Mouse (Mus musculus) neural tube, embryonic 14.5 days (tissue): ENCODE measurements around the gene Prkar2b. TPM values are rescaled to one million over a fixed set of nuclear protein-coding genes. Genes with fewer than 3 reads are reported as not detected.

Source experiments
- ATAC-seq: fragments of 200-750 bp; cut with Nextera tagmentation; 2 replicates; pipeline ENCODE4 v1.8.0; 2017; ENCODE audit warnings: low read depth, mild to moderate bottlenecking, moderate TSS enrichment, moderate library complexity
- H3K27ac ChIP-seq: fragments of 300-500 bp; sonication (generic); 2 replicates; pipeline ENCODE4 v1.5.1; 2014; ENCODE audit warnings: low read depth, mild to moderate bottlenecking, control low read depth, low read length, moderate library complexity, mixed read lengths
- H3K27me3 ChIP-seq: fragments of 300-500 bp; sonication (generic); 2 replicates; pipeline ENCODE4 v1.6.1; 2014; ENCODE audit warnings: low read length; ENCODE audit not compliant: control insufficient read depth, insufficient read depth
- H3K36me3 ChIP-seq: fragments of 300-500 bp; sonication (generic); 2 replicates; pipeline ENCODE4 v1.6.1; 2014; ENCODE audit warnings: low read length, mixed read lengths; ENCODE audit not compliant: control insufficient read depth, insufficient read depth
- H3K4me1 ChIP-seq: fragments of 300-500 bp; sonication (generic); 2 replicates; pipeline ENCODE4 v1.6.1; 2014; ENCODE audit warnings: low read length; ENCODE audit not compliant: control insufficient read depth, insufficient read depth
- H3K4me2 ChIP-seq: fragments of 300-500 bp; sonication (generic); 2 replicates; pipeline ENCODE4 v1.6.1; 2014; ENCODE audit warnings: mild to moderate bottlenecking, low read depth, low read length, control low read depth
- H3K4me3 ChIP-seq: fragments of 300-500 bp; sonication (generic); 2 replicates; pipeline ENCODE4 v1.5.1; 2014; ENCODE audit warnings: low read depth, low read length, control low read depth, mixed read lengths
- H3K9ac ChIP-seq: fragments of 300-500 bp; sonication (generic); replicated peaks from 2 replicates; pipeline ENCODE4 v1.6.1; 2014; ENCODE audit warnings: low read depth, mild to moderate bottlenecking, control low read depth, low read length, mixed read lengths
- H3K9me3 ChIP-seq: fragments of 300-500 bp; sonication (generic); 2 replicates; pipeline ENCODE4 v1.6.1; 2016; ENCODE audit warnings: low read length; ENCODE audit not compliant: control insufficient read depth
- WGBS: fragments of 180-500 bp; shearing (Covaris S2); extraction: QIAGEN DNeasy Blood & Tissue Kit; methylation state at CpG from one replicate; pipeline ENCODE4 v1.1.7; 2014; 5-methylcytosine and 5-hydroxymethylcytosine counted together
- polyA plus RNA-seq: library from polyadenylated mRNA; unstranded; fragments of >200 nt; fragmentation: Nextera tagmentation; extraction: Ambion mirVana; gene quantifications from 2 replicates; pipeline ENCODE4 v1.2.1, GENCODE M21; 2014

Gene Prkar2b
- polyA plus RNA-seq, 1 experiment from 2014 or later: 157 TPM

- ATAC-seq: peak; percentile 86; the same call in 1 of the 2 replicates
- Histone ChIP-seq H3K4me3 (no peak overlapping the region), H3K27me3 (no peaks in the 10 kb centered on the region), H3K27ac (0 out of 2 replicates have a peak overlapping the region, but pooled peaks have one; percentile 18), H3K4me1 (no peaks in the 10 kb centered on the region), H3K4me2 (no peak overlapping the region), H3K9ac (no peak overlapping the region), H3K36me3 (0 out of 2 replicates have a peak, but pooled peaks cover 7% of the 10 kb centered on the region), H3K9me3 (no peaks in the 10 kb centered on the region)
- WGBS: 54% methylated on average over 13 of the region's 13 CpGs
These were observed 87.5 kb downstream of the Prkar2b start for GRCm38 (mm10) chr12:31973473-31974172.

DNA sequence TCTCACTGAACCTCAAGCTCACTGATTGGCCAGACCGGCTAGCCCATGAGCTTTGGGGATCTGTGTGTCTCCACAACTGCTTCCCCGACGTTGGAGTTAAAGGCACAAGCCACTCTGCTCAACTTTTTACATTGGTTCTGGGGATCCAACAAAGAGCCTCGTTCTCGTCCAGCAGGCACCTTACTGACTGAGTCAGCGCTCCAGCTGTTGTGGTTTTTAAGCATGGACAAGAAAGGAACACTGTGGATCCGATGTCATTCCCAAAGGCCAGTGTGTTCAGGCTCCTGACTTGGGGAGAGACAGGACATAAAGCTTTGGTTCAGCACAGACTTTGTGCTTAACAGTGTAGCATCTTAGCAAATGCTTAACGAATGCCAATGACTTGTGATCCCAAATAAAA lies 89.5 kb downstream of the Prkar2b start:
- WGBS: 90% methylated on average over 8 of the region's 8 CpGs
- Histone ChIP-seq H3K4me1 (no peaks in the 10 kb centered on the region), H3K4me3 (no peak overlapping the region), H3K9ac (no peak overlapping the region), H3K27me3 (no peaks in the 10 kb centered on the region), H3K9me3 (no peaks in the 10 kb centered on the region), H3K4me2 (no peak overlapping the region), H3K27ac (no peak overlapping the region), H3K36me3 (0 out of 2 replicates have a peak, but pooled peaks cover 7% of the 10 kb centered on the region)
- no peak for ATAC-seq

- H3K27ac ChIP-seq: no peak overlapping the region
- no peak overlapping the region for H3K9ac ChIP-seq
- ATAC-seq: no peak
- H3K27me3 ChIP-seq: no peaks in the 10 kb centered on the region
- 23% methylated on average over 1 of the region's 1 CpGs for WGBS
- H3K4me1 ChIP-seq: no peaks in the 10 kb centered on the region
- H3K4me3 ChIP-seq: no peak overlapping the region
- H3K4me2 ChIP-seq: no peak overlapping the region
- H3K9me3 ChIP-seq: no peaks in the 10 kb centered on the region
- H3K36me3 ChIP-seq: peaks cover 15% of the 10 kb centered on the region; the same call in 1 of the 2 replicates
These were observed 92.0 kb downstream of the Prkar2b start for GRCm38 (mm10) chr12:31969111-31969510.

DNA sequence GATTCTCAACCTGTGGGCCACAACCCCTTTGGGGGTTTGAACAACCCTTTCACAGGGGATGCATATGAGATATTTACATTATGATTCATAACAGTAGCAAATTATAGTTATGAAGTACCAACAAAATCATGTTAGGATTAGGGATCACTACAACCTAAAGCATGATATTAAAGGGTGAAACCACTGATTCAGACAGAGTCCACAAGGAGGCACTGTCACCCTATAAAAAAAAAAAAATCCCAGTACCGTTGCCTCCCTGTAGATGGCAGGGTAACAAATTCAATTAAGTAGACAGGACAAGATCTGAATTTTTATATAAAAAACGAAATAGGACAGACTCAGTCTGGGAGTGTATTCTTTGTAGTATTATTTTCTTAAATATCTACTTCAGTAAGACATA lies 93.6 kb downstream of the Prkar2b start:
- peak; percentile 61; the same call in 1 of the 2 replicates for ATAC-seq
- Histone ChIP-seq H3K27ac (no peak overlapping the region), H3K9me3 (no peaks in the 10 kb centered on the region), H3K4me3 (no peak overlapping the region), H3K4me2 (no peak overlapping the region), H3K27me3 (no peaks in the 10 kb centered on the region), H3K4me1 (no peaks in the 10 kb centered on the region), H3K9ac (no peak overlapping the region), H3K36me3 (peaks cover 18% of the 10 kb centered on the region; the same call in 1 of the 2 replicates)
- WGBS: 8% methylated on average over 2 of the region's 2 CpGs

DNA sequence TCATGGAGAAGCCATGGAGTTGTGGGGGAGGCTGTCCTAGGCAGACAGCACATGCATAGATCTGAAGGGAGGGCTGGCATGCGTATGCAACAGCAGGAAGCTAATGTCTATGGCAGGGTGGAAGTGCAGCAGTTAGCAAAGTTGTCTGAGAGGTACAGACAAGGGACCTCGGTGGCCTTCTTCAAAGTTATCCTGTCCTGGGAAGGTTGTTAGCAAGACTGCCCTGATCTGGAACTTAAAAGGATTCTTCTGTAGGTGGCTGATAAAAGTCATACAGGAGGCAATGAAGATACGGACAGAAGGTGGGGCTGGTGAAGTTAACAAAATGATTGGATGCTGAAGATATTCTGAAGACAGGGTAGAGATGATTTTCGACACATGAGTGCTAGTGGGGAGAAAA lies 94.7 kb downstream of the Prkar2b start:
- Histone ChIP-seq H3K27ac (no peak overlapping the region), H3K36me3 (peaks cover 16% of the 10 kb centered on the region; the same call in 1 of the 2 replicates), H3K4me2 (no peak overlapping the region), H3K4me3 (no peak overlapping the region), H3K9me3 (no peaks in the 10 kb centered on the region), H3K27me3 (no peaks in the 10 kb centered on the region), H3K9ac (no peak overlapping the region), H3K4me1 (no peaks in the 10 kb centered on the region)
- no peak for ATAC-seq
- 88% methylated on average over 4 of the region's 4 CpGs for WGBS

GRCm38 (mm10) chr12:31965517-31966212 lies 95.4 kb downstream of the Prkar2b start:
- Histone ChIP-seq H3K9me3 (no peaks in the 10 kb centered on the region), H3K4me1 (no peaks in the 10 kb centered on the region), H3K27me3 (no peaks in the 10 kb centered on the region), H3K36me3 (peaks cover 11% of the 10 kb centered on the region; the same call in 1 of the 2 replicates), H3K4me2 (no peak overlapping the region), H3K4me3 (no peak overlapping the region), H3K9ac (no peak overlapping the region), H3K27ac (no peak overlapping the region)
- ATAC-seq: no peak
- 93% methylated on average over 12 of the region's 12 CpGs for WGBS

- H3K27me3 ChIP-seq: no peaks in the 10 kb centered on the region
- H3K4me1 ChIP-seq: no peaks in the 10 kb centered on the region
- H3K36me3 ChIP-seq: peaks cover 11% of the 10 kb centered on the region; the same call in 1 of the 2 replicates
- H3K4me3 ChIP-seq: no peak overlapping the region
- H3K9me3 ChIP-seq: no peaks in the 10 kb centered on the region
- WGBS: 78% methylated on average over 6 of the region's 6 CpGs
- no peak for ATAC-seq
- H3K4me2 ChIP-seq: no peak overlapping the region
- H3K9ac ChIP-seq: no peak overlapping the region
- no peak overlapping the region for H3K27ac ChIP-seq
These were observed 97.0 kb downstream of the Prkar2b start for GRCm38 (mm10) chr12:31964074-31964473.

DNA sequence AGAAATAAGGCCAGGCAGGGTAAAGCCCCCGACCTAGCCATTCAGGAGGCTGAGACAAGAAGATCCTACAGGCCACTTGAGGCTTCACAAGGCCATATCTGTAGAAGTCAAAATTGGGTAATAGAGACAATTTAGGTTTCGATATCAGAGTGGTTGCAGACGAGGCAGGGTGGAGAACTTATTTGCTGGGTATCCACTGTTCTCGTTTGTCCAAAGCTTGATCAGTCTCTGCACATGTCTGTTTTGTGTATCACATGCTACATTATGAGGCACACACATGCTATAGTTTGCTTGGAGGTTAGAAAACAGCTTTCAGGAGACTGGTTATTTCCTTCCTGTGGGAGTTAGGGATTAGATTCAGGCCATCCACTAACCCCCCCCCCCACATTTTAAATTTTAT lies 105.3 kb downstream of the Prkar2b start:
- ATAC-seq: no peak
- 90% methylated on average over 4 of the region's 4 CpGs for WGBS

DNA sequence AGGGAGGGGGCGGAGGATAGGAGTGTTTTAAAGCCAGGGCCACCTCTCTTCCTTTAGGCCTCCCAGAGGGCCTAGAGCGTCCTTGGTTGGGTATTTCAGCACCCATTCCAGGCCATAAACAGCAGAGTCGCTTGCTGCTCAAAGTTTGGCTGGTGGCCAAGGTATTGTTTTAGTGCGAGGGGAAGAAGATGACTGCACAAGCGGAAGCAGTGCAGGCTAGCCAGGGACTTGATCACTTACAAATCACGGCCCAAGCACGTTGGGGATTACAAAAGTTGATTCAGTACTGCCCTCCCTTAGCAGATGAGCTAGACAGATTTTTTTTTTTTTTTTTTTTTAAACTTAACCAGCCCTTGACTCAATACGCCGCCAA lies 110.5 kb downstream of the Prkar2b start:
- ATAC-seq: no peak
- H3K4me1 ChIP-seq: no peaks in the 10 kb centered on the region
- WGBS: 6% methylated on average over 9 of the region's 9 CpGs
- H3K4me3 ChIP-seq: peak overlapping the region; percentile 30
- H3K27ac ChIP-seq: peak overlapping the region; percentile 16; the same call in 1 of the 2 replicates
- peak overlapping the region; percentile 54 for H3K4me2 ChIP-seq
- H3K36me3 ChIP-seq: no peaks in the 10 kb centered on the region
- no peaks in the 10 kb centered on the region for H3K27me3 ChIP-seq
- H3K9me3 ChIP-seq: no peaks in the 10 kb centered on the region
- no peak overlapping the region for H3K9ac ChIP-seq

More for the DNA sequence above, 105.3 kb downstream of the Prkar2b start:
- H3K9ac ChIP-seq: no peak overlapping the region
- H3K4me1 ChIP-seq: no peaks in the 10 kb centered on the region
- no peak overlapping the region for H3K4me2 ChIP-seq
- H3K27ac ChIP-seq: no peak overlapping the region
- H3K4me3 ChIP-seq: no peak overlapping the region
- no peaks in the 10 kb centered on the region for H3K36me3 ChIP-seq
- no peaks in the 10 kb centered on the region for H3K27me3 ChIP-seq
- no peaks in the 10 kb centered on the region for H3K9me3 ChIP-seq
